Mouse (Mus musculus): ENCODE measurements at regions not wholly inside any gene's neighbourhood (a gene's known extent, or its start where the extent isn't known, plus 50 kb on each side); places are given as distances from the start of the nearest gene placed in this dataset.
A peak's percentile ranks its signal among the peaks of the same experiment; 100 is the strongest.
"Not testable (repeated sequence)": the region's sequence is repeated elsewhere in the genome, so short reads cannot be mapped to it uniquely, and the experiment has no call there.

GRCm38 (mm10) chr1:35875210-35875811 lies 192.9 kb upstream of the Hs6st1 start:
- peak; percentile 27 to 42 for DNase-seq

- DNase-seq = peak; percentile 49 to 53
These were observed 189.8 kb upstream of the Hs6st1 start for GRCm38 (mm10) chr1:35878426-35878825.

DNA sequence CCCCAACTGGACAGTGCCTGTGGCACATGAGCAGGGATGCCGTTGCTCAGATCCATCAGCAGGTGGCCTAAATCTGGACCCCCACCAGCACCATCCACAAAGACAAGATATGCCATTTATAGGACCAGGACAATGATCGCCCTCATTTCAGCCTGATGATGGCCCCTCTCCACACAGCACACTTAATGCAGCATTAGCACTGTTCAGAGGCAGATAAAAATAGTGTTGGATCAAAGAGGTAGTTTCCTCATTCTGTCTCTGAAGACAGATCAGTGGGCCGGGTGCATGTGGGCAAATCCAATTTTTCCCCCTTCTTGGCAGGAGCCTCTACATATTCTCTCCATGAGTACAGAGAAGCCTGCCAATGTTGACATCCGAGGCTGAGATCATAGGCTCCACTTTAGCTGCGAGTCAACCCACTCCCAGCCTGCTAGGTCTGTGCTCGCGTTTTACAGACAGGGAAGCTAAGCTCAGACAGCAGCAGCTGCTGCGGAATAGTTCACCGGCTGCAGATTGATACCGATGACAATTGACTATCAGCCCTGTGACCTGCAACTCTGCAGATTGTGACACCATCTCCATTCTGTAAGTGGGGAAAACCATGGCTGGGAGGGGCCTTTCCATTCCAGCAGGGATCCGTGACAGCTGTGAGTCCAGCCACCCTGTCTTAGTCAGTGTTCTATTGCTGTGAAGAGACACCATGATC lies 188.7 kb upstream of the Hs6st1 start:
- DNase-seq = peak; percentile 55 to 66

- no peak for DNase-seq
These were observed 187.5 kb upstream of the Hs6st1 start for GRCm38 (mm10) chr1:35880562-35881265.

DNA sequence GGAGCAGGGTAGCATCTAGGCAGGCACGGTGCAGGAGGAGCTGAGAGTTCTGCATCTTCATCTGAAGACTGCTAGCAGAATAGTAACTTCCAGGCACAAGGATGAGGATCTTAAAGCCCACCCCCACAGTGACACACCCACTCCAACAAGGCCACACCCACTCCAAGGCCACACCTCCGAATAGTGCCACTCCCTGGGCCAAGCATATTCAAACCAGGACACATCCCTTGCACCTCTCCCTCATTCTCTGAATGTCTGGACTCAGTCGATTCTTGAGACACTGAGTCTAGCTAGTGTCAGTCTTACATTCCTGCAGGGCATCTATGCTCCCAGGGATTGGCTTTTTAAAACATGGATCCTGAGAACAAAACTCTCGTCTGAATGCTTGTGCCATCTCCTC lies 186.7 kb upstream of the Hs6st1 start:
- DNase-seq = no peak

- no peak for DNase-seq
These were observed 186.1 kb upstream of the Hs6st1 start for GRCm38 (mm10) chr1:35882101-35882500.

GRCm38 (mm10) chr1:35889731-35890499 lies 178.3 kb upstream of the Hs6st1 start:
- DNase-seq = peak; percentile 40 to 56

- DNase-seq = no peak
These were observed 177.7 kb upstream of the Hs6st1 start for GRCm38 (mm10) chr1:35890500-35890900.

DNA sequence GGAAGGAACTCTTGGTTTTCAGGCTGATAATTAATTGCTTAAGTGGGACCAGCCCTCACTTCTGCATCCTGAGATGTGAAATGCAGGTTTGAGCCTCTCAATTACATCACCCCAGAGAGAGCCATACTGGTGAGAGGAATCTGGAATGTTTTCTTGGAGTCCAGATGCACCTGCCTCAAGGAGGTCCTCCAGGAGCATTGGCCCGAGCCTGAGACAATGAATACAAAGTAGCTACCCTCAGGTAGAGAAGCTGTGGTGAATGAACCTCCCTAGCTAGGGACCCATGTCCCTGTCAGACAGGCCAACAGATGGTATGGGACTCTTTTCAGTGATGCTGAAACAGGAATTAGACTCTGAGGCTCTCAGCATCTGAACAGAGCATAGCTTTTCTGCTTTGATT lies 168.7 kb upstream of the Hs6st1 start:
- no peak for DNase-seq

DNA sequence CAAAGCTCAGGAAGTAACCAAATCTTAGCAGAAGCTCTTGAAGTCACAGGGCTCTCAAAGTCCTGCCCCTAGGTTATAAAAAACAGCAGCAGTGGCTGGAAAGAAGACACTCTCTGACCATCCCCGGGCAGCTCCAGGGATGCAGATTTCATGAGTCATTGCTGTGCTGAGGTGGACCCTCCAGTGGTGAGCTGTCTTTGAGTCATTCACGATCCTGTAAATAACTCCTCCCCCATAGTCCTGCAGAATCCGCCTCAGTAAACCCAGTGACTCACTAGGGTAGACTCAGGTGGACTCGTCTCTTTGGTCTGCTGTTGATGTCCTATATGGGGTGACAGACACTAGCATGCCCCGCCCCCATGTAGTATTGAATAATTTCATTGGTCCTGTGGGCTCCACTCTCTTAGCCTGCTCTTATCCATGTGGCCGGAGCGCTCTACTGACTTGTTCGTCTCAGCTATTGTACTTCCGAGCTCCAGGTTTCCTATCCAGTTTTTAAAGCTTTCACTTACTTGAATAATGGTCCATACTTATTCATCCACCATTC lies 164.1 kb upstream of the Hs6st1 start:
- DNase-seq = no peak

DNA sequence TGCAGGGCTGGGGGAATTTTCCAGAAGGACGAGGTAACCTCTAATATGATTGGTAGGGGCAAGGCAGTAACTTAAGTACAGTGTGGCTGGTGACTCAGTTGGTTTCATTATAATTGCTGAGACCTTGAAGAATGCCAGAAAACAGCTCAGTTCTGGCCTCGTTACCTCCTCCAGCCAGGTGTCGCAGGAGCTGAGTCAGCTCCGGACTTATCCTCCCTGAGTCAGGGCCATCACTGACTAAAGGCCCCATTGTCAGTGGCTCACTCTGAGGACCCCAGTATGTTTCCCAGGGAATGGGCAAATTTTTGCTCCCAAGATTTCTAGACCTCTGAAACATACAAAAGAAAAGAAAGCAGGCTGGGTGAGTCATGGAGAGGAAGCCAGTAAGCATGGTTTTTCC lies 154.6 kb upstream of the Hs6st1 start:
- no peak for DNase-seq

DNA sequence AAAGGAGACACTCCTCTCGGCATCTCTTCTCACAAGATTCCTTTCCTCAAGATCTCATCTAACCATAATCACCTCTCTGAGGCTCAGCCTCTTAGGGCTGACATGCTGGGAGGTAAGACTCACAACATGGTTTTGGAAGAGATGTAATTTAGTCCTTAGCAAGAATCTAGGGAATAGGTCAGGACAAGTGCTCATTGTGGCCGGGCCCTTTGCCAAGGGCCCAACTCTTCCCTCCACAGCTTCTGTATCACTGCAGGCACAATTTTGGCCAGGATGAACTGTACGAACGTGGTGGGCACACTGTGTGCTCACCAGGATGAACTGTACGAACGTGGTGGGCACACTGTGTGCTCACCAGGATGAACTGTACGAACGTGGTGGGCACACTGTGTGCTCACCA lies 154.0 kb upstream of the Hs6st1 start:
- not testable (repeated sequence) for DNase-seq

GRCm38 (mm10) chr1:35915526-35915925 lies 152.7 kb upstream of the Hs6st1 start:
- peak; percentile 25 to 26 for DNase-seq

DNA sequence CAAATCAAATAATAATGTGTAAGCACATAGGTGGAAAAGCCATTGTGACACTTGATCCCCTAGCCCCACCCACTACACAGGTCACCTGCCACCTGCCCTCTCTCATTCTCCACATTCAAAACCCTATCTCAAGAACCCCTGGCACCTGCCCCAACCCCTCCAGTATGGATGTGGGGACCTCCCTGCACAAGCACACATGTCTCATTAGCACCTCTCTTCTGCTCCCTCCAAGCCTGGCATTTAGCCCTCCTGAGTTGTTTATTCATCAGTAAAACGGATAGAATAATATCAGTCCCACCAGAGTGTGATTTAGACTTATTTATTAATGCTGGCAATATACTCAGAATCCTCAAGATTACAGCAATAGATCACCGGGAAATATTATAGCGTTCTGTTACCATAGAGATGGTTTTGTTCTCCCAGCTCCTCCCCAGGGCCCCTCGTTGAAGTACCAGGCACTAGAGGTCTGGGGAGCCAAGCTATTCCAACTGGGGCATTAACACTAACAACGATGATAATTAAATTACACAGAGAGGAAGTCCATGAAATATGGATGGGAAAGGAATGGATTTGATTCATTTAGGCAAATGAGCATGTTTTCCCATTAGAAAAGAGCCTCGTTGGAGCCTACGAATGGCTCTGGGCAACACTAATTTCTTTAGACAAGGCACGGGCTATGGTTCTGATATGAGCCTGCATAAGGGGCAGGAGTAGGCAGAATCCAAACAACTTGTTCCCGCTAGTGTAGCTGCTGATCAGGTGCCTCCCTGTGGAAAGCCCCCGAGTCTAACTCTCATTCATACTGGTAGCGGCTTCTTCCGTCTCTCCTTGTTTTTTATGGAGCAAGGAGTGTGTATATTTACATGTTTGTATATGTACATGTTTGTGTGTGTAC lies 148.1 kb upstream of the Hs6st1 start:
- peak in 1 of 2 experiments; percentile 33 for DNase-seq

GRCm38 (mm10) chr1:35924796-35925195 lies 143.4 kb upstream of the Hs6st1 start:
- DNase-seq = no peak

GRCm38 (mm10) chr1:35925301-35925700 lies 142.9 kb upstream of the Hs6st1 start:
- no peak for DNase-seq

DNA sequence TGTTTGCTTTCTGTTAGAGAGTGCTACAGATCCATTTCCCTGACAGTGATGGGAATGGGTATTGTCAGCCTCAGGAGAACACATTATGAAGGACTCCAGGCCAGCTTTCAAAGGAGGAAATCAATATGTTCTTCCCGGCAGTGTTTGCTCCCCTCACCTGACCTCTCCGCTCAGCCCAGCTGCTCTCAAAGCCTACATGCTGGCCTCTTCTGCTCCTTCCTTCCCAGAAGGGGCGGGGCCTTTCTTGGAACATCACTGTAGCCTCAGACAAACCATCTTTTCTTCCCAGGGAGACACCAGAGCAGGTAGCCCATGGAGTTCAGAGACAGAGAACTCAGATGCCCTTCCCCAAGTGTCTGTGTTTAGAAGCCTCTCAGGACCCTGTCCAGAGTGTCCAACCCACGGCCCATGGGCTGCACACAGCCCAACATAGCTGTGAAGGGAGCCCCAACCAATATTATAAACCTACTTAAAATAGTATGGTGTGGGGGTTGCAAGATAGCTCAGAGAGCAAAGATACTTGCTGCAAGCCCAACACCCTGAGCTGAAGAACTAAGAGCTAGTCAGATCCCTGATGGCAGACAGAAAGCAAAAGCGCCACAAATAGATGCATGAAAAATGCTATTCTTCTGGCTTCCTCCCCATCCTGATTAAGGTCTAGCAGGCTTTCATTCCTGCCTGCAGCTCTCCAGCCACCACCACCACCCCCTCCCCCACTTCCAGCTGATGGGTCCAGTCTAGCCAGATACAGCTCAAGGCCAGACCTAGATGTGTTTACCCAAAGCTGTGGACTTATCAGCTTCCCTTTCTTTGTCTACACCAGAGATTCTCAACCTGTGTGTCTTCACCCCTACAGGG lies 141.8 kb upstream of the Hs6st1 start:
- peak in 1 of 2 experiments; percentile 16 for DNase-seq

DNA sequence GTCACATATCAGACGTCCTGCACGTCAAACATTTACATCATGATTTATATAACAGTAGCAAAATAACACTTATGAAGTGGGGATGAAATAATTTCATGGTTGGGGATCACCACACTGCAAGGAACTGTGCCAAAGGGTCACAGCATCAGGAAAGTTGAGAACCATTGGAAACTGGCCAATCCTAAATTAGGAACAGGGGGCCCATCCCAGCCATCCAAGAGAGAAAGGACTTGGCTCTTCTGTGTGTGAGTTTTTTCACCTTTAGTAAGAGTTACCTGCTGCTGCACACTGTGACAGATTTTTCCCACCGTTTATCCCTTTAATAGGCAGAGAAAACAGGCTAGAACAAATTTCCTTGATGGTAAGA lies 141.2 kb upstream of the Hs6st1 start:
- DNase-seq = no peak

- DNase-seq = peak; percentile 33 to 53
These were observed 137.8 kb upstream of the Hs6st1 start for GRCm38 (mm10) chr1:35930351-35930750.

DNA sequence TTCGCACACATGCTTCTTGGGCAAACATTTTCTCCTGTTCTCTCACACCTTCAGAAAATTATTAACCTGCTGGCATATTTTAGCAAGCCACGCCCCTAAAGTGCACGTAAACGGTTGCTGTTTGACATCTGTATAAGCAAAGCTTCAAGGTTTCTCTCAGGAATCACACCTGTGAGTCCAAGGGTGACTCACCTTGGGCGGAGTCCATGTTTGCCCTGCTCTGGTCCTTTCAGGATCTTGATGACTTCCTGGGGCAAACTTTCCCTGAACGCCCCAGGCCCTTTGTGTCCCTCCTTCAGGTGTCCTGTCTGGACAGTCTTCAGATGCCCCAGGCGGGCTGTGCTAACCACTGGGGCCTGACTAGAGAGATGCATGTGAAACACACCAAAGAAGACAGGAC lies 137.1 kb upstream of the Hs6st1 start:
- DNase-seq = no peak

- DNase-seq = no peak
These were observed 134.7 kb upstream of the Hs6st1 start for GRCm38 (mm10) chr1:35933511-35933910.
